Mouse (Mus musculus): Measurements from ENCODE around the gene Mettl26. TPM values are rescaled to one million over a fixed set of nuclear protein-coding genes. Genes with fewer than 3 reads are reported as not detected.
A peak's percentile ranks its signal among the peaks of the same experiment; 100 is the strongest.

The Mettl26 gene
- polyA plus RNA-seq, 1 experiment from 2014 or later = 60.1 TPM

DNA sequence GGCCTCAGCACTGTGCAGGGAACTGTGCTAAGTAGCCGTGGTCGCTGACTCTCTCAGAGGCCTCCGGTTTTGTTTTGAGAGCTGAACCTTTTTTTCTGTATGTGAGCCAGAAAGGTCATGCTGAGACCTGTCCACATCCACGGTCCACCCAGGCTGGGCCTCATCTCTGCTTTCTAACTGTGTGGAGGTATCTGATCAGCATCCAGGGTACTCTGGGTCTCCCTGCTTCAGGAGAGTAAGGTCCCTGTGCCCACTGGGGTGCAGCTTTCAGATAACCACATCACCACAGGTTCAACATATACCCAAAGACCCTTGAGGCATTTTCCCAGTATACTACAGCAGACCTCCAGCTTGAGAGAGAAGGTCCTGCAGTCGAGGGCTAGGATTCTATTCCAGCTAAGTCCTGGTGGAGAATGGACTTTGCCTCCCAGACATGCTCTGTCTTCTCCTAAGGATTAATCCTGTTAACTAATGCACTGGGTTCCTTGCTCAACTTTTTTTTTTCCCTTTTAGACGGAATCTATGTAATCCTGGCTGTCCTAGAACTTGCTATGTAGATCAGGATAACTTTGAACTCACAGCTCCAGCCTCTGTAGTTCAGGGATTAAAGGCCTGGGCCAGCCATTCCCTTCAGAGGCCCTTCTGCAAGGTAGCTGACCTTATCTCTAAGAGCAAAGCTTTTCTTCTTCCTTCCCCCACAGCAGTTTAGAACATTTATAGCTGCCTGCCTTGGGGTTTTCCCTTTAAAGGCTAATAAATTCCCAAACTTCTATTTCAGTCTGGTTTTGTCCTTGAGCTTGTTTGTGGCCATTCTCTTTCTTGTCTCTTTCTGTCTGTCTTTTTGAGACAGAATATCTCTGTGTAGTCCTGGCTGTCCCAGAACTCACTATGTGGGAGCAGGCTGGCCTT is 12.9 kb upstream of the Mettl26 start:
- DNase-seq (ENCODE audit: low spot score, missing footprints) (peak; percentile 92), ATAC-seq (ENCODE audit: low FRiP score) (no peak; the same call in 1 of the 2 replicates)
- Histone ChIP-seq H3K27ac (ENCODE audit: low read depth, low read length) (peak overlapping the region; percentile 62), H3K9me3 (ENCODE audit: control insufficient read depth, low read length) (no peaks in the 10 kb centered on the region), H3K9ac (ENCODE audit: low read length) (peak overlapping the region; percentile 84), H3K4me1 (ENCODE audit: control insufficient read depth, insufficient read depth, low read length) (peaks cover 17% of the 10 kb centered on the region), H3K27me3 (ENCODE audit: control insufficient read depth, insufficient read depth, low read length) (no peaks in the 10 kb centered on the region), H3K36me3 (ENCODE audit: control insufficient read depth, insufficient read depth, low read length) (no peaks in the 10 kb centered on the region), H3K4me3 (ENCODE audit: low read depth, low read length) (peak overlapping the region; percentile 63), H3K4me2 (peak overlapping the region; percentile 86)
- 11% methylated on average over 6 of the region's 6 CpGs for WGBS

GRCm38 (mm10) chr17:25863681-25864080 is 11.2 kb upstream of the Mettl26 start:
- H3K9ac ChIP-seq (ENCODE audit: low read length) = no peak overlapping the region
- ATAC-seq (ENCODE audit: low FRiP score) = no peak
- H3K27ac ChIP-seq (ENCODE audit: low read depth, low read length) = no peak overlapping the region
- peaks cover 22% of the 10 kb centered on the region for H3K4me1 ChIP-seq (ENCODE audit: control insufficient read depth, insufficient read depth, low read length)
- no peak overlapping the region for H3K4me2 ChIP-seq
- no peaks in the 10 kb centered on the region for H3K9me3 ChIP-seq (ENCODE audit: control insufficient read depth, low read length)
- no peak for DNase-seq (ENCODE audit: low spot score, missing footprints)
- H3K36me3 ChIP-seq (ENCODE audit: control insufficient read depth, insufficient read depth, low read length) = no peaks in the 10 kb centered on the region
- no peaks in the 10 kb centered on the region for H3K27me3 ChIP-seq (ENCODE audit: control insufficient read depth, insufficient read depth, low read length)
- WGBS = 89% methylated on average over 6 of the region's 6 CpGs
- H3K4me3 ChIP-seq (ENCODE audit: low read depth, low read length) = no peak overlapping the region

DNA sequence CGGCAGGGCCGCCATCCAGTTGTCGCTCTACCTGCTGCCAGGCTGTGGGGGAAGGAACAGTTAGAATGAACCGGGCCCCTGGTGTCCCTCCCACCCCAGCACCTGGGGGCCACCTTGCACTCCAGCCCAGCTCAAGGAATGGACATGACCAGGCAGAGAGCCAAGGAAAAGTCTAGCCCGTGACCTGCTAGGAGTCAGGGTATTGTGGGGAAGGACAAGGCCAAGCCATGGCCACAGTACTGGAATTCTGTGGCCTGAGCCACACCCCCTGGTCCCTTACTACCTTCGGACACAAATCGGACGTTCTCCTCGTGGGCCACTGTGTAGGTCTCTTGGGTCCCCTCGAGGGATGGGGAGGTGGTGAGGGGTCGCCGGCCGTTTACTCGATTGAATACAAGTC is 10.6 kb upstream of the Mettl26 start:
- no peak for DNase-seq (ENCODE audit: low spot score, missing footprints)
- Histone ChIP-seq H3K4me2 (no peak overlapping the region), H3K27ac (ENCODE audit: low read depth, low read length) (no peak overlapping the region), H3K4me3 (ENCODE audit: low read depth, low read length) (no peak overlapping the region), H3K4me1 (ENCODE audit: control insufficient read depth, insufficient read depth, low read length) (peaks cover 26% of the 10 kb centered on the region), H3K36me3 (ENCODE audit: control insufficient read depth, insufficient read depth, low read length) (no peaks in the 10 kb centered on the region), H3K9me3 (ENCODE audit: control insufficient read depth, low read length) (no peaks in the 10 kb centered on the region), H3K27me3 (ENCODE audit: control insufficient read depth, insufficient read depth, low read length) (no peaks in the 10 kb centered on the region), H3K9ac (ENCODE audit: low read length) (no peak overlapping the region)
- ATAC-seq (ENCODE audit: low FRiP score) = no peak
- 89% methylated on average over 14 of the region's 14 CpGs for whole genome bisulfite sequencing

DNA sequence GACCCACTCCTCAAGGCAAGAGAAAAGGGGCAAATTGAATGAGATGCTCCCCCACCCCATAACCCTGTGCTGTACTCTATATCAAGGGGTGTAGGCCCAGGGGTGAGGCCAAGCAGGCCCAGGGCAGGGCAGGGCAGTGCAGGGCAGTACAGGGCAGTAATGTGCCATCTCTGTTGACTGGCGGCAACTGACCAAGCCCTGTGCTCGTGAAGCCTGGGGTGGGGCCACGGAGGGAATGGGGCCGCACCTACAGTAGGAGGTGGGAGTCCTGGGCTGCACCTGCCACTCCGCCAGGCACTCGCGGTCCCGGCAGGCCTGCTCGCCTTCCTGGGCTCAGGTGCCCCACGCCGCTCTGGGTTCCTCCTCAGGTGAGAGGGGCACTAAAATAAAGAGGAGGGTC is 9.6 kb upstream of the Mettl26 start:
- no peak overlapping the region for H3K4me2 ChIP-seq
- no peak overlapping the region for H3K4me3 ChIP-seq (ENCODE audit: low read depth, low read length)
- H3K9me3 ChIP-seq (ENCODE audit: control insufficient read depth, low read length) = no peaks in the 10 kb centered on the region
- H3K36me3 ChIP-seq (ENCODE audit: control insufficient read depth, insufficient read depth, low read length) = no peaks in the 10 kb centered on the region
- peaks cover 23% of the 10 kb centered on the region for H3K4me1 ChIP-seq (ENCODE audit: control insufficient read depth, insufficient read depth, low read length)
- DNase-seq (ENCODE audit: low spot score, missing footprints) (no peak), ATAC-seq (ENCODE audit: low FRiP score) (no peak)
- H3K27me3 ChIP-seq (ENCODE audit: control insufficient read depth, insufficient read depth, low read length) = no peaks in the 10 kb centered on the region
- H3K9ac ChIP-seq (ENCODE audit: low read length) = no peak overlapping the region
- no peak overlapping the region for H3K27ac ChIP-seq (ENCODE audit: low read depth, low read length)
- WGBS = 95% methylated on average over 11 of the region's 11 CpGs

GRCm38 (mm10) chr17:25866172-25866571 is 8.7 kb upstream of the Mettl26 start:
- Histone ChIP-seq H3K36me3 (ENCODE audit: control insufficient read depth, insufficient read depth, low read length) (no peaks in the 10 kb centered on the region), H3K9ac (ENCODE audit: low read length) (no peak overlapping the region), H3K27me3 (ENCODE audit: control insufficient read depth, insufficient read depth, low read length) (no peaks in the 10 kb centered on the region), H3K27ac (ENCODE audit: low read depth, low read length) (no peak overlapping the region), H3K4me2 (no peak overlapping the region), H3K4me3 (ENCODE audit: low read depth, low read length) (no peak overlapping the region), H3K9me3 (ENCODE audit: control insufficient read depth, low read length) (no peaks in the 10 kb centered on the region), H3K4me1 (ENCODE audit: control insufficient read depth, insufficient read depth, low read length) (peaks cover 15% of the 10 kb centered on the region)
- no peak for ATAC-seq (ENCODE audit: low FRiP score)
- 89% methylated on average over 3 of the region's 3 CpGs for whole genome bisulfite sequencing
- no peak for DNase-seq (ENCODE audit: low spot score, missing footprints)

- no peak for ATAC-seq (ENCODE audit: low FRiP score)
- Histone ChIP-seq H3K27me3 (ENCODE audit: control insufficient read depth, insufficient read depth, low read length) (no peaks in the 10 kb centered on the region), H3K9me3 (ENCODE audit: control insufficient read depth, low read length) (no peaks in the 10 kb centered on the region), H3K9ac (ENCODE audit: low read length) (no peak overlapping the region), H3K36me3 (ENCODE audit: control insufficient read depth, insufficient read depth, low read length) (no peaks in the 10 kb centered on the region), H3K4me3 (ENCODE audit: low read depth, low read length) (peak overlapping the region; percentile 81; the same call in 1 of the 2 replicates), H3K27ac (ENCODE audit: low read depth, low read length) (no peak overlapping the region), H3K4me1 (ENCODE audit: control insufficient read depth, insufficient read depth, low read length) (peaks cover 9% of the 10 kb centered on the region), H3K4me2 (peak overlapping the region; percentile 98)
- no peak for DNase-seq (ENCODE audit: low spot score, missing footprints)
- 17% methylated on average over 7 of the region's 7 CpGs for WGBS
These were observed 7.4 kb upstream of the Mettl26 start for GRCm38 (mm10) chr17:25867509-25867835.

- H3K4me2 ChIP-seq = peak overlapping the region; percentile 98
- H3K4me1 ChIP-seq (ENCODE audit: control insufficient read depth, insufficient read depth, low read length) = peaks cover 9% of the 10 kb centered on the region
- H3K36me3 ChIP-seq (ENCODE audit: control insufficient read depth, insufficient read depth, low read length) = no peaks in the 10 kb centered on the region
- peak overlapping the region; percentile 81 for H3K4me3 ChIP-seq (ENCODE audit: low read depth, low read length)
- peak overlapping the region; percentile 64 for H3K9ac ChIP-seq (ENCODE audit: low read length)
- H3K27me3 ChIP-seq (ENCODE audit: control insufficient read depth, insufficient read depth, low read length) = no peaks in the 10 kb centered on the region
- ATAC-seq (ENCODE audit: low FRiP score) = peak; percentile 66
- WGBS = 1% methylated on average over 42 of the region's 42 CpGs
- no peaks in the 10 kb centered on the region for H3K9me3 ChIP-seq (ENCODE audit: control insufficient read depth, low read length)
- DNase-seq (ENCODE audit: low spot score, missing footprints) = peak; percentile 91
- H3K27ac ChIP-seq (ENCODE audit: low read depth, low read length) = no peak overlapping the region
These were observed 6.9 kb upstream of the Mettl26 start for GRCm38 (mm10) chr17:25867836-25868600.

DNA sequence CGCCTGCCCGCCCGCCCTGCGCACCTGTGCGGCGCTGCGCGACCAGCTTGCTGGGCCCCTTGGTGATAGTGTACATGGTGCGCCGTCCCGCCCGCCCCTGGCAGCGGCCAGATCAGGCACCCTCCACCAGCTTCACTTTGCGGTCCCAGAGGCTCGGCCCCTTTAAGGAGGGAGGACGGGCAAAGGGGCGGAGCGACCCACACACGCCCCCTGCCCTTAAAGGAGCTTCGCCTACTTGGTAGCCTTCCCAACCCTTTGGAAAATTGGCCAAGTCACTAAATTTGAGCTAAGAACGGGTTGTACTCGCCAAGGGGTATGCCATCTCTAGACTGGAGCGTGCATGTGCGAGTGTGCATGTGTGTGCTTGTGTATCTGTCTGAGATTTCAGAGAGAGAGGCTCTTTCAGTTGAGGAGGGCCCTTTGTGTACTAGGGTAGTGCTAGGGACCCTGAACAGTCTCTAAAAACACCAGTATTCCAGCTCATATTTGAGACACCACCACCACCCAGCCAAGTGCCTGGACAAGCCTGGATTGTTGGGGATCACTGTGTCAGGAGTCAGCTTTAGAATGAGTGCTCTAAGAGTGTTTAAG is 6.2 kb upstream of the Mettl26 start, which contains the start of gene Mcrip2:
Gene Mcrip2, minus strand, starts transcription at position 164 of the 591 bp plus-strand sequence.
- peak; percentile 95 for DNase-seq (ENCODE audit: low spot score, missing footprints)
- Histone ChIP-seq H3K36me3 (ENCODE audit: control insufficient read depth, insufficient read depth, low read length) (no peaks in the 10 kb centered on the region), H3K4me2 (peak within 1 kb of the TSS; percentile 98), H3K9ac (ENCODE audit: low read length) (peak within 1 kb of the TSS; percentile 64), H3K27ac (ENCODE audit: low read depth, low read length) (no peak within 1 kb of the TSS), H3K27me3 (ENCODE audit: control insufficient read depth, insufficient read depth, low read length) (no peaks in the 10 kb centered on the region), H3K9me3 (ENCODE audit: control insufficient read depth, low read length) (no peaks in the 10 kb centered on the region), H3K4me1 (ENCODE audit: control insufficient read depth, insufficient read depth, low read length) (peaks cover 9% of the 10 kb centered on the region), H3K4me3 (ENCODE audit: low read depth, low read length) (peak within 1 kb of the TSS; percentile 81)
- WGBS = under 1% methylated on average over 24 of the region's 24 CpGs
- ATAC-seq (ENCODE audit: low FRiP score) = peak; percentile 84
